Mouse (Mus musculus): ENCODE measurements around the gene Csrp3.

DNA sequence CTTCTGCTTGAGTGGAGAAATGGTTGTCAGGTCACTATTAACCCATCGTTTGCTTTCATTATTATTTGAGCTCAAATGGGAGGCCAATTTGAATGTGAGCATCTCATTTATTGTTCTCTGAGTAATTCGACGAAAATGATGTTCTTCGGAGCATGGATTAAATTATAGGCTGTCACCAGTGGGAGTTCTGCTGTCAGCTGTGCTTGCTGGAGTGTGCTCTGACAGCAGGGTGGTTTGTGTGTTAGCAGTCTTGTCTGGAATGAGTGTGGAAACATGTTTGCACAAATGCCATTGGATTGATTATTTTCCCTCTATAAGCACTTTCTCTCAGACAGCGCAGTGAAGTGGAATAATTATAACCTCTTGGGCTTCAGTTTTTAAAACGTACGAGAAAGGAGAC, 44.5 kb downstream of the Csrp3 start:
- TF ChIP-seq CTCF (IDR thresholded peaks at IDR 0.05; ENCODE audit: control insufficient read depth, insufficient read depth, low read length) (no peak), POLR2A (IDR thresholded peaks at IDR 0.05; ENCODE audit: borderline replicate concordance, control insufficient read depth, low read depth, low read length) (no peak)

Data from bone marrow, adult 2 months (tissue).